Mouse (Mus musculus) R1 (cell line): Measurements from ENCODE around the gene Dbp.

ENCODE experiments used
- DNase-seq: peaks from one replicate; pipeline ENCODE4 v3.0.0-alpha.2; 2018; ENCODE audit warnings: low read depth, low spot score

Dbp gene

DNA sequence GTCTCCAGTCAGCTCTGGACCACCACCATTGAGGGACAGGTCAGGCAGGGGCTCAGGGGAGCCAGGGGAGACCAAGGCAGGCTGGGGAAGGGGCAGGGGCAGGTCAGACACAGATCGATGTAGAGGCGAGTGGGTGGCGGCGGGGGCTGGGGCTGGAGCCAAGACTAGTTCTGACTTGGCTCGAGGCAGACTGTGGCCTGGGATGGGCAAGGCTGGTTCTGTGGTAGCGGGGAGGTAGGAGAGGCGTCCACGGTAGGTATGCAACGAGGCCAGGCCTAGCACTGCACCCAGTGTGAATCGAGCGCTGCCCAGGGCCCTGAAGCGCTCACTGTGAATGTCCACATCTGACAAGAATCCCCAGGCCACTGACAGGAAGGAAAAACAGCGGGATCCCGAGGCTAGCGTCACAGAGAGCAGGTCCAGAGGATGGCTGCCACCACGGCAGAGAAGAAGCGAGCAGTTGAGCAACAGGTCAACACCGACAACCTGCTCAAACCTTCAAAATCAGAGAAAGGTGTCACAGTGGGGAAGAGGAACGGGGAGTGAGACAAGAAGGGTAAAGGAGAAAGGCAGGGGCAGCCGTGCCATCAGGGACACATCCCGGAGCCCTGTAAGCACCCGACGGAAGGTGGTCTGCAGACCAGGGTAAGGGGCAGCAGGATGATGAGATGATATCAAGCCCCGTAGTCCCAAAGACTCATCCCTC lies 6.6 kb downstream of the Dbp start:
- DNase-seq, result no peak

DNA sequence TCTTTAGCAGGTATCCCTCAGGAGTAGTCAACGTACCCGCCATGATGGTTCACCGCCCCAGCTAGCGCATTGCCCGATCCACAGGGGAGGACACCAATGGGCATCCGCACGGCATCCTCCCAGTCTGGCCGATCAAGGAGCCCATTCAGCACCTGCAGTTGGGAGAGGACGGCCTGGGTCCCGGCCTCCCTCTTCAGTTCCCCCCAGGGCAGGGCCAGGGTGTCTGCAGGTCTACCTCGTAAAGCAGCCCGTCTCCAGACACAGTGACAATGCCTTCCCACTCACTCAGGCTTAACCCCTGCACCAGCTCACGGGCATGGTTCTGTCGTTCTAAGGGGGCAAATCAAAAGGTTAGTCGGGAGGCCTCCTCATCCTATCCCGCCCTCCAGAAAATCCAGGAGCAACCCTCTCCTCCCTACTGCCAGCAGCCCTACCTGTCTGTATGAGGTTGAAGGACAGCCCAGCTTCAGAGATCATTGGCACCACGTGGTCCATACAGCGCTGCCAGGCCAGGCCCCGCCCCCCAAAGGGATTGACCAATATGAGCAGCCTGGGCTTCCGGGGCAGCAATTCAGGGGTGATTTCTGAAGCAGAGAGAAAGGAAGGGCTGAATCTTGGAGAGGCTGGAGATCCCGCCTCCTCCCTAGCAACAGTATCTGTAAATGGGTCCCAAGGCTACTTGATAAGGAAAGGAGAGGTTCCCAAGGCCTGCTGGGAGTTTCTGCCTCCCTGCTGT lies 7.3 kb downstream of the Dbp start:
- DNase-seq, result peak; percentile 72

DNA sequence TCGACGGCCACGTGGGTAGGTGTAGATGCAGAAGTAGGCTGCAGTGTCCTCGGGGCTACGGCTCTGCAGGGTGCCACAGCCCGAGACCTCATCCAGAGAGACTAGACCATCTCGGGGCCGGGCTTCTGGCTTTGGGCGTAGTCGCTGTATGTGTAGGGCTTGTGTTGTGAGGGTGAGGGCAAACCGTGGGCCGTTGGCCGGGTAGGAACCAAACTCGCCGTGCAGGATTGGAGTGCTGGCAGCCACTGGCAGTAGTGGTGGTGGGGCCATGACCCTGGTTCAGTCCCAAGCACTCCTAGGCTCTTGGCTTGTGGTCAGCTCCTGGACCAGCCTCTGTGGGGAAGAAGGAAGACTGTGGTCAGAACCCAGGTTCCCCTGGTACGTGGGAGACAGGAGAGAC lies 8.5 kb downstream of the Dbp start:
- no peak for DNase-seq

DNA sequence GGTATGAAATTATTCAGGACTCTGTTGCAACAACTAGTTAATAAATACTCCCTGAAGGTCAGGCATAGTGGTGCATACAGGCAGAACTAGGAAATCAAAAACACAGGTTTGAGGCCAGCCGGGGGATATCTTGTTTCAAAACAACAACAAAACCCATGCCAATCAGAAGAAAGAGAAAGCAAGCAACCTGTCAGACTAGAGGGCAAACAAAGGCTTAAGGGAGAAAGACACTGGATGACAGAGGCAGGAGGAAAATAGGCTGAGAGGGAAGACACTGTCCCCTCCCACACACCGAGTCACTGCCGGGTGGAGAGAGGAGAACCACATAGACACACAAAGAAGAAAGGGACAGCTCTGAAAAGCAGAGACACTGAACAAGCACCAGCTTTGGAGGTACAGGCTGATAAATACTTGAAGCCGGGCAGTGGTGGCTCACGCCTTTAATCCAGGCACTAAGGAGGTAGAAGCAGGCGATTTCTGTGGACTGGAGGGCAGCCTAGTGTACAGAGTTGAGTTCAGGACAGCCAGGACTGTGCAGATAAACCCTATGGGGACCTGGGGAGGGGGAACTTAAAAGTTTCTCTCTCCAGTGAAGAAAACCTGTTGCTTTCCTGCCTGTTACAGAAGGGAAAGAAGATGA lies 9.1 kb downstream of the Dbp start:
- DNase-seq, result no peak

DNA sequence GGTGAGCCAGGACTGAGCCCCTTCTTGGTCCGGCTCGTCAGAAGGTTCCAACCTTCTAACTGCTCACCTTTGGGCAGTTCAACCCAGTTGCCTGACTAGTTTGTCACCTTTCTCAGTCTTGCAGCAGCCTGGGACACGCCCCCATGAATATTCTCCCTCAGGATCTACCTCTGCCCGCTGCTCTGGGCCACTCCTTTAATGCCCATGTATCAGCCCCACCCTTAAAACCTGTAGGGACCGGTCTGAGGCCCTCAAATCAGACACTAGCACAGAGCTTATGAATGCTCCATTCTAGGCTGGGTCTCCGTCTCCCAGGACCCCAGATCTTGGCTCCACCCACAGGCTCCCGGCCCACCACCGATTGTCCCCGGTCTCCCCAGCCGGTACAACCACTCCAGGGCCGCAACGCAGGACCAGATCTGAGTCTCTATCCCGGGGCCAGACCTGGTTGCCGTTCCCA lies 9.8 kb downstream of the Dbp start:
- DNase-seq, result peak; percentile 86

DNA sequence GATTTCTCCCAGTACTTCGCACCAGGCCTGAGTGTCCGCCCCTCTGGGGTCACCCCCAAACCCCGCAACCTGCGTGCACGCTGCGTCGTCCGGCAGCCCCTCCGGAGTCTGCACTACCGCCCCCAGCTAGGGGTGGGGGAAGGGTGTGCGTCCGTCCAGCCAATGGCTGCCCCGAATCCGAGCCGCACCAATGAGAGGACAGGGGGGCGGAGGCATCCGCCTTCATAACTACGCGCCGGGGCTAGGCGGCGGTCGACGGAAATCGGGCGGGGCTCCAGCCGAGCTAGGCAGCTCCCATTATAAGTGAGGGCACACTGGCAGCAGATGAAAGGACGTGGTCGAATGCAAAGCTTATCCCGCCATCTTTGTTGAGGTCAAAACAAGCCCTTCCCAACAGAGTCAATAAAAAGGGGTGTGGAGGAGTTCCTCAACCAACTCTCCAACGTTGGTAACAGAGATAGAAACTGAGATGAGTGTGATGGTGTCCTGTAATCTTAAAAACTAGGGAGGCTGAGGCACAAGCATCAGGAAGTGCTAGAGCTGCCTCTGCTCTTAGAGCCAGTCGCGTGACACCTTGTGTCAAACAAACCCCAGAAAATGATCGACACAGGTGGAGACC lies 10.3 kb downstream of the Dbp start, which contains the start of gene Rpl18:
Rpl18 (plus strand) TSS at position 368 of the 619 bp plus-strand sequence.
- DNase-seq, result peak; percentile 99

DNA sequence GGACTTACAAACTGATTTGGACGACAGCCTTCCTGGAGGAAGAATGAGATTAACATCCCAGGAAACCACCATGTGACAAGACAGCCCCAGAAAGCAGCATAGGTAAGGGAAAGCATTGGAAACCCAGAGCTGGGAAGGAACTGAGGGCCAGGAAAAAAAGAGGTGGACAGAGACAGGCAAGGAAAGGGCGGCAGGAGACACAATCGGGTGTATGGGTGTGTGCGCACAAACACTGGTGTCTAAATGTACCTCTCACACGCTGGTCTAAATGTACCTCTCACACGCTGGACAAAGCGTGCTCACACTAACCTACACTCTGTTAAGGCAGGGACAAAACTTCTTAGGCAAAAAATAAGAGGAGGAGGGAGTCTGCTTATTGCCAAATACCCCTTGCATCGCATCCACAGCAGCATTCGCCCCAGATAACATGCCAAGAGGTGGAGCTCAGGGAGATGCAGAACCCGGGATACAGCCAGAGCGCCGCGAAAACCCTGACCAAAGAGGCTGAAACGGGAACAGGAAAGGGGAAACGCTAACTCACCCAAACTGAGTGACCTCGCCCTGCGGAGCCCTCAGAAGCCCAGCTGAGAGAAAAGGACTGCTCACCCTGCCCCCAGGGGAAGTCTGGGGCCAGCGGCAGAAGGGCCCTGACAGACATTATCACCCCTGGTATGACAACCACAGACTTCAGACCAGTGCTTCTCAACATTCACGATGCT lies 11.0 kb downstream of the Dbp start:
- DNase-seq, result no peak

DNA sequence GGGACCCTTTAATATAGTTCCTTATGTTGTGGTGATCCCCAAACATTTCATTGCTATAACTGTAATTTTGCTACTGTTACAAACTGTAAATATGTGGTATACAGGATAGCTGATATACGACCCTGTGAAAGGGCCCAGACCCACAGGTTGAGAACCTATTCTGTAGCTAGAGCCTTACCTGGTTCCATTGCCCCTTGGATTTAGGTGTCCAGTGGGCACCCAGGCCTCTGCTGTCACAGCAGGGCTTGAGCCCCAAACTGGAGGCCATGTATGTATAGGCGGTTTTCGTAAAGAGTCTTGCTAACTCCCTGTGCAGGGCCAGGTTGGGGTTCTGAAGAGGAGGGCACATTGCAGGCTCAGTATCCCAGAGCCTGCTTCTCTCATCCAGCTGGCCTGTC lies 11.6 kb downstream of the Dbp start:
- no peak for DNase-seq

DNA sequence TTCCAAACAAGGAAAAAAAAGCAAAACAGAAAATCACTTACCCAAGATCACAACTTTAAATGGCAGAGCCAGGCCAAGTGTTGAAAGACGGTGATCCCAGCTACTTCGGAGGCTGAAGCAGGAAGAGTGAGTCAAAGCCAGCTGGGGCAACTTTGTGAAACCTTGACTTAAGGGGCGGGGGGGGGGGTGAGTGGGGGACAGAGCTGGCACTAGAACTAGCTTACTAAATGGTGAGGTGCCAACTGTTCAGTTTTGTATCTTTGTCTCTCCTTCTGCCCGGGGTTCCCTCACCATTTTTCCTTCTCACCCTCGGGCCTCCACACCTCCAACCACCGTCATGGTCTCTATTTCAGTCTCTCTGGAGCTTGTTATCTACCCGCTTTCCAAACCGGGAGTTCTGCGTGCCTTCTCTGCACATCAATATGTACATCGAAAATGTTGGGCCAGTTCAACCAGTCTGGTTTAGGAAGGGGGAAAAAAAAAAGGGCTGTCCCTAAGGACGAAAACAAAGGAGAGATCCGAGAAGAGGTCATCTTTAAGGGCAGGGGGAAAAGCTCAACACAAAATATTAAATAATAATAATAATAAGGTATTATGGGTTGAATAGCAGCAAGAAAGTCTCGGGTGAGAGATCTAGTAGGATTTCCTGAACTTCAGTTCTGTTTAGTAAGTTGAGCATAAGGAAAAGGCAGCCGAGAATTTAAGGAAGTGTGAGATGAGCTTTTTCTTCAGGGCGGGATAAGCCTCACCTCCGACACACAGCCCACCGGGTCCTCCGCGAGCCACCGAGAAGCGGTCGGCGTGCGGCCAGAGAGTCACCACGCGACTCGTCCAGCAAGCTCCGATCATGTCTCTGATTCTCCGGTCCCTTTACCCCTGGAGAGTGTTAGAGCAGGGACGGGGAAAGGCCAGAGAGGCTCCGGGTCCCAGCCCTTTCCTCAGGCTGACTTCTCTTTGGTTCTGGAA lies 12.3 kb downstream of the Dbp start:
- DNase-seq, result no peak

DNA sequence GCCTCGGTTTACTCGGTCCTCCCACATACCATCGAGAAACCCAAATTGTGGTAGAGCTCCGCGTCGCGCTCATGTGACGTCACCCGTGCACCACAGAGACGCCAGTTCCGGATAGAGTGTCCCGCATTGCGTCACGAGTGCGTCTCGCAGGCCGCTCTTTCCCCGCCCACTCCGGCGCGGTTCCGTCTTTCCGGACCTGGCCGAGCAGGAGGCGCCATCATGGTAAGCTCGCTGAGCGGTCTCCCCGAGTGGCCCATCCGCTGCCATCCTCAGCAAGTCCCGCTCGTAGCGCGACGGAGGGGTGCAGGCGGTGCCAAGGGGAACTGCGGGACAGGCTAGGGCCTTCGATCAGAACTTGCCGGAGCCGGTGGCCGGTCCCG lies 13.0 kb downstream of the Dbp start, which contains the start of gene Sphk2:
Sphk2 (minus strand) TSS at position 85 of the 380 bp plus-strand sequence.
- DNase-seq, result peak; percentile 99

DNA sequence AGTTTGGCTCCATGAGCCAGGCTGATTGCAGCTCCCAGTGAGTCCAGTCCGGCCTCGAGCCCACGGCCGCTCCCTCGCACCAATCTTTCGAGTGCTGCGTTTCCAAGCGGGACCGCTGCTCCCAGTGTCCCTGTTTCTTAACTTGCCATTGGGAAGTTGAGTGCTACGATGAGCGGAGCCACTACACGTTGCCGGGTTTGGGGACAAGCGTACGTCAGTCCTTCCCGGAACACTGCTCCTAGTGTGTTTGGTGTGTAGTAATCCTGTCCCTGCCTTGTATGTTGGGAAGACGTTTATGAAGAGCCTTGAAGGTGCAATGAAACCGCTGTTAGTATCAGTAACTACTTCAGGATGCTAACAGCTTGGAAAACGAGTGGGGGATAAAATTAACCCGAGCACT lies 13.4 kb downstream of the Dbp start:
- DNase-seq, result no peak

DNA sequence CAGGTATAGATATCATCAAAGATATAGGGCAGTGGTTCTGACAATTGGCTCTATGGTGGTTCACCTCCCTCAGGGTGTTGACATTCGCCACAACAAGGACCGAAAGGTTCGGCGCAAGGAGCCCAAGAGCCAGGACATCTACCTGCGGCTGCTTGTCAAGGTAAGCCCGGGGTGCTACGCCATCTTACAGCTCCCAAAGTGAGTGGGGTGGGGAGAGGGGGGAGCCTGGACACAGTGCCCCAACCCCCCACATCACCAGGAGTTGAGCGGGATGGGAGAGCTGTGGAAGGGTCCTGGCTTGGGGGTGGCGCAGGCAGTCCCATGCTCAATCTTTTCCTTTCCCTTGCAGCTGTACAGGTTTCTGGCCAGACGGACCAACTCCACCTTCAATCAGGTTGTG lies 14.3 kb downstream of the Dbp start:
- DNase-seq, result no peak

DNA sequence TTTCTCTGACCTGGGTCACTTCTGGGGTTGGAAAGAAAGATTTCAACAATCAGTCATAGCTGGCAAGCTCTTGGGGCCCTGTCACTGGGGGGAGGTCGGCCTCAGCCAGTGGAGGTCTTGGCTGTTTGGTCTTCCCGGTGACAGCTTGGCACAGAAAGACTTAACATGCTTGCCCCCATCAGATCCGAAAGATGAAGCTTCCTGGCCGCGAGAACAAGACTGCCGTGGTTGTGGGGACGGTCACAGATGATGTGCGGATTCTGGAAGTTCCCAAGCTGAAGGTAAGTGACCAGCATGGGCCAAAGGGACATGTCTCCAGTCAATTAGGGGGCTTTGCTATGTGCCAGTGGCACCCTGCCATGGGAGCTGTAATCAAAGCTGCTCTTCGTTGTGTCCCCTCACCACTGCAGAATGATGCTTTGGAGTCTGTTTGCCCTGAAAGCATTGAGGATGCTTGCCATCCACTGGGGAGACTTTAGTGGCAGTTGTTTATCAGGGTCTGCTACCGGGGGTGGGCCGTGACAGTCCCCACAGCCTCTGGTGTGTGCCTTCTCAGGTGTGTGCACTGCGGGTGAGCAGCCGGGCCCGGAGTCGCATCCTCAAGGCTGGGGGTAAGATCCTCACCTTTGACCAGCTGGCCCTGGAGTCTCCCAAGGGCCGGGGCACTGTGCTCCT lies 15.0 kb downstream of the Dbp start:
- no peak for DNase-seq

DNA sequence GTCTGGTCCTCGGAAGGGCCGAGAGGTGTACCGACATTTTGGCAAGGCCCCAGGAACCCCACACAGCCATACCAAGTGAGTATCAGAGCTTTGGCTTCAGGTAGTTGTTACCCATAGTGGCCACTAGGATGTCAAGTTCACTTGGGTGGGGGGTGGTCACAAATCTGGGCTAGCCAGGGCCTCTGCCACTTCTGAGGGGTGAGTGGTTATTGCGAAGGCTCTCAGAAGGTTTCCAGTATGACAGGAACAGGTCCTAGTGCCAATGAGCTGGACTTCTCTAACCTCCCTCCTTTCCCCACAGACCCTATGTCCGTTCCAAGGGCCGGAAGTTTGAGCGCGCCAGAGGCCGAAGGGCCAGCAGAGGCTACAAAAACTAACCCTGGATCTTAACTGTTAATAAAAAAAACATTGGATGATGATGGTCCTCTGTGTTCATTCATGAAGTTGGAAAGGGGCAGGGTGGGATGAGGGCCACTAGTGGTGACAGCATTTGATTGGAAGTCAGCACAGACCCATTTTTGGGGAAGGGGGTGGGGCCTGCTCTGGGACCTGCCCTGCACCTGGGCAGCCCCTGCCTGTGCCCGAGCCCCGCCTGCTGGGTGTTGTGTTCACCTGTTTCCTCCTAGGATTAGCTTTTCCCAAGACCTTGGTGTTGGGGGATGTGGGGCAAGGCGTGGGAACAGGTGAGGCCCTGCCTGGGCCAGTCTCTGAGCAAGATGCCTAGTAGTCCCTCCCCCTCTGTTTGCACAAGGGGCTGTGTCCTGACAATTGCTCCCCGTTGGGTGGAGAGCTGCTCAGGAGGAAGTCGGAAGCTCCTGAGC lies 15.7 kb downstream of the Dbp start, which contains the start of gene Fam83e:
Fam83e (plus strand) TSS at position 800 of the 821 bp plus-strand sequence.
- peak; percentile 85 for DNase-seq

DNA sequence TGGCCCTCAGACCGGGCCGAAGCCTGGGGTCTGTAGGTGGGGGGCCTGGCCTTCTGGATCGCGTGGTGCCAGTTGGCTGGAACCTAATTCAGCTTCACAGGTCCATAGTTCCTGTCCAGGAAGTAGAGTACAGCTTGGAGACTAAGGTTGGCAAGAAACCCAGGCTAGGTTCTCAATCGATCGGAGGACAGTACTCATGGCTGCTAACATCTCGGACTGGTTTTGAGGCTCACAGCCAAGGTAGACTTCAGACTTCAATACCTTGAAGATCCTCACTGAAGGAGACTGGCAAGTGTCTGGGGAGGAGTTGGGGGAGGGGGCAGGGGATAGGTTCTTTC lies 16.3 kb downstream of the Dbp start:
- DNase-seq, result no peak

DNA sequence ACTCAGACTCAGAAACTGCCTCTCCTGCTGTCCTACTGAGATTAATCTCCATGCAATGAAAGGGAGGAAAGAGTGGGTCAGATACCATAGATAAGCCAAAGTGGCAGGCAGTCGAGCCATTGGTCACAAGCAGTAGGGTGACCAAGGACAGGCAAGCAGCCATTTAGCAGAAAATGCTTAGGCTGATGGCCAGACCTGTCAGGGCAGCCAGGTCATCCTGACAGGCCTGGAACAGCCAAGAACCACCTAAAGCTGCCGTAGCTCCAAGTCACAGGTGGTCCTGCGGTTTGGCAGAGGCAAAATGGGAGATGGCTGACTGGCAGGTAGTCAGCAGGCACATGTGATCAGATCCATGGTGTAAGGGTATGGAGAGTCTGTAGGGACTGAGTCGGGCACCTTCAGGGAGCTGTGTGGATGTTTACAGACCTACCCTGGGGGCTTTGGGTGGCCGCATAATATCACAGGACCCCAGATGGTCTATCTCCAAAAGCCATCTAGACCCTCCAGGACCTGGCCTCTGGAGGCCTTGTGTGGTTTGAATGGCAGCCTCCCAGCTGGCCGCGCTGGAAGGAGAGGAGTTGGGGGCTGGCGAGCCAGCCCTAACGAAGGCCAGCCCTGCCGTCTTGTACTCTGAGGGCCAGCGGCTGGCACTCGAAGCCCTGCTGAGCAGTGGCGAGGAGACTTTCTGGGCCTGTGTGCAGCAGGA lies 16.9 kb downstream of the Dbp start:
- no peak for DNase-seq

DNA sequence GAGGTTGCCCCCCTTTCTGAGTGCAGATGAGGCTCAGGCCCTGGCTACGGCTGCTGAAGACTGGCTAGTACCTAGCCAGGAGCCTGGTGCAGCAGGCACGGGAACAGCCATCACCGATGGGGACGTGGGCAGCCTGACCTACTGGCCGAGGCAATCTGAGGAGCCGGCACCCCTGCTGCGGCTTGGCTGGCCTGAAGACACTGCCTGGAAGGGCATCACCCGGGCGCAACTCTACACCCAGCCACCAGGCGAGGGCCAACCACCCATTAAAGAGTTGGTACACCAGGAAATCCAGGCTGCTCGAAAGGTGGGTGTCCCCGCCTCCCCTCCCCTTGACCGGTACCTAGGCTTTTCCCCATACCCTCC lies 17.4 kb downstream of the Dbp start:
- DNase-seq, result no peak

DNA sequence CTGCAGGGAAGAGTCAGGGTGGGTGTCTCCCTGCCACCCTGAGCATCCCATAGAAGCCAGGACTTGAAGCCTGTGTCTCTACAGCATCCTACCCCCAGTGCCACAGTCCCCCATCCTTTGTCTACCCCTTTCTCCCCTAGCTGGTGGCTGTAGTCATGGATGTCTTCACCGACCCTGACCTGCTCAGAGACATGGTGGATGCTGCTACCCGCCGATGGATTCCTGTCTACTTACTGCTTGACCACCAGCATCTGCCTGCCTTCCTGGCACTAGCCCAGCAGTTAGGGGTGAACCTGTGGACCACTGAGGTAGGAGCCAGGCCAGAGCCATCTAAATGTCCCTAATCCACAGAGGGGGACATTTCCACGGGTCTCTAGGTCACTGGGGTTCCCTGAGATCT lies 18.4 kb downstream of the Dbp start:
- no peak for DNase-seq
